Mouse (Mus musculus): ENCODE data around the gene Nt5c3. TPM values are rescaled to one million over a fixed set of nuclear protein-coding genes. Genes with fewer than 3 reads are reported as not detected.

Nt5c3 gene
- polyA plus RNA-seq, 1 experiment from 2014 or later, result 75.4 TPM

- 91% methylated on average over 7 of the region's 7 CpGs for WGBS
- no peak for DNase-seq (ENCODE audit: low spot score)
Observed at GRCm38 (mm10) chr6:56919330-56920044, 4.2 kb downstream of the Nt5c3 start.

GRCm38 (mm10) chr6:56917578-56918368, 6.0 kb downstream of the Nt5c3 start:
- Histone ChIP-seq H3K4me3 (ENCODE audit: low read depth, low read length) (no peak overlapping the region), H3K9ac (ENCODE audit: low read length) (no peak overlapping the region), H3K27me3 (ENCODE audit: control insufficient read depth, insufficient read depth, low read length) (no peaks in the 10 kb centered on the region), H3K4me2 (ENCODE audit: low read depth, low read length, severe bottlenecking) (no peak overlapping the region), H3K36me3 (ENCODE audit: control insufficient read depth, insufficient read depth, low read length) (no peaks in the 10 kb centered on the region; the same call in 1 of the 2 replicates), H3K27ac (ENCODE audit: low read depth, low read length) (no peak overlapping the region), H3K9me3 (ENCODE audit: control insufficient read depth, low read length) (no peaks in the 10 kb centered on the region), H3K4me1 (replicated peaks; ENCODE audit: control insufficient read depth, insufficient read depth, low read length) (no peaks in the 10 kb centered on the region)
- DNase-seq (ENCODE audit: low spot score), result no peak
- 80% methylated on average over 12 of the region's 12 CpGs for WGBS
- ATAC-seq (replicated peaks; ENCODE audit: low FRiP score), result no peak

More at GRCm38 (mm10) chr6:56919330-56920044, 4.2 kb downstream of the Nt5c3 start:
- no peak overlapping the region for H3K4me2 ChIP-seq (ENCODE audit: low read depth, low read length, severe bottlenecking)
- H3K9ac ChIP-seq (ENCODE audit: low read length), result no peak overlapping the region
- no peak for ATAC-seq (replicated peaks; ENCODE audit: low FRiP score)
- no peaks in the 10 kb centered on the region; the same call in 1 of the 2 replicates for H3K36me3 ChIP-seq (ENCODE audit: control insufficient read depth, insufficient read depth, low read length)
- no peak overlapping the region for H3K27ac ChIP-seq (ENCODE audit: low read depth, low read length)
- H3K4me1 ChIP-seq (replicated peaks; ENCODE audit: control insufficient read depth, insufficient read depth, low read length), result no peaks in the 10 kb centered on the region
- H3K27me3 ChIP-seq (ENCODE audit: control insufficient read depth, insufficient read depth, low read length), result no peaks in the 10 kb centered on the region
- H3K4me3 ChIP-seq (ENCODE audit: low read depth, low read length), result no peak overlapping the region
- H3K9me3 ChIP-seq (ENCODE audit: control insufficient read depth, low read length), result no peaks in the 10 kb centered on the region

- H3K4me1 ChIP-seq (replicated peaks; ENCODE audit: control insufficient read depth, insufficient read depth, low read length), result no peaks in the 10 kb centered on the region
- ATAC-seq (replicated peaks; ENCODE audit: low FRiP score) (no peak), DNase-seq (ENCODE audit: low spot score) (no peak)
- no peaks in the 10 kb centered on the region; the same call in 1 of the 2 replicates for H3K36me3 ChIP-seq (ENCODE audit: control insufficient read depth, insufficient read depth, low read length)
- H3K27ac ChIP-seq (ENCODE audit: low read depth, low read length), result no peak overlapping the region
- H3K4me2 ChIP-seq (ENCODE audit: low read depth, low read length, severe bottlenecking), result no peak overlapping the region
- H3K27me3 ChIP-seq (ENCODE audit: control insufficient read depth, insufficient read depth, low read length), result no peaks in the 10 kb centered on the region
- H3K9me3 ChIP-seq (ENCODE audit: control insufficient read depth, low read length), result no peaks in the 10 kb centered on the region
- 84% methylated on average over 2 of the region's 2 CpGs for WGBS
- H3K4me3 ChIP-seq (ENCODE audit: low read depth, low read length), result no peak overlapping the region
- no peak overlapping the region for H3K9ac ChIP-seq (ENCODE audit: low read length)
Observed at GRCm38 (mm10) chr6:56916279-56916678, 7.5 kb downstream of the Nt5c3 start.

DNA sequence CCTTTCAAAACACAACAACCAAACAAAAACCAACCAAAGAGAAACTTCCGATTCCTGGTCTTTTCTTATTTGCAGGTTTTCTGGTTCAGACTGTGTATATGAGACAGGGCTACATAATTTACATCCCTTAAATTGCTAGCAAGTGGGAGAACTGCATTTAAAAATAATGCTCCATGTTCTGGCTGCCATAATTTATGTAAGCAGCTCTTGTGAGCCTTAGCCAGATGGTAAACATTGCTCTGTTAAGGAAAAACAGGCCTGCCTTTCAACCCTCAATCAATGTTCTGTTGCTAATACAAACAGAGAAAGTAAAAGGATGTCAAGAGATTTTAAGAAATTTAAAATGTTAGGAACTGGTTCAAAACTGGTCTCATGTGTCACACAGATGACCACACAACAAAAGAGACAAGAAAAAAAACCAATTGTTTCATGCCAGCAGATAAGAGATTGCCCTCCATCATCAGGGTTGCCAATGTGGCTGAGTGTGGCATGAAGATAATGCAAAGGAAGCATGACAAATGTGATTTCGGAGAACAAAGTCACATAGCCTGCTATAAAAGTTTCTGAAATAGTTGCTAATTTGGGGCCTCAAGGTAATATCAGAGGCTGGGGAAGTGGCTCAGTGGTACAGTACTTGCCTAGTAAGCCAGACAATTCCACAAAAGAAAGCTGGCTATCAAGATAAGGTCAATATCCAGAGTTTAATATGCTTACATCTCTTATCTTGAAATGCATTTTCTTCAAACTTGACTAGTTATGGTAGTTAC, 10.5 kb downstream of the Nt5c3 start:
- ATAC-seq (replicated peaks; ENCODE audit: low FRiP score) (no peak), DNase-seq (ENCODE audit: low spot score) (no peak)
- Histone ChIP-seq H3K4me1 (replicated peaks; ENCODE audit: control insufficient read depth, insufficient read depth, low read length) (no peaks in the 10 kb centered on the region), H3K36me3 (ENCODE audit: control insufficient read depth, insufficient read depth, low read length) (no peaks in the 10 kb centered on the region; the same call in 1 of the 2 replicates), H3K4me2 (ENCODE audit: low read depth, low read length, severe bottlenecking) (no peak overlapping the region), H3K27me3 (ENCODE audit: control insufficient read depth, insufficient read depth, low read length) (no peaks in the 10 kb centered on the region), H3K27ac (ENCODE audit: low read depth, low read length) (no peak overlapping the region), H3K9ac (ENCODE audit: low read length) (no peak overlapping the region), H3K9me3 (ENCODE audit: control insufficient read depth, low read length) (no peaks in the 10 kb centered on the region), H3K4me3 (ENCODE audit: low read depth, low read length) (no peak overlapping the region)
- WGBS, result 94% methylated on average over 2 of the region's 2 CpGs

- no peaks in the 10 kb centered on the region; the same call in 1 of the 2 replicates for H3K36me3 ChIP-seq (ENCODE audit: control insufficient read depth, insufficient read depth, low read length)
- H3K4me3 ChIP-seq (ENCODE audit: low read depth, low read length), result no peak overlapping the region
- 74% methylated on average over 2 of the region's 2 CpGs for WGBS
- H3K4me2 ChIP-seq (ENCODE audit: low read depth, low read length, severe bottlenecking), result no peak overlapping the region
- no peak overlapping the region for H3K27ac ChIP-seq (ENCODE audit: low read depth, low read length)
- DNase-seq (ENCODE audit: low spot score) (no peak), ATAC-seq (replicated peaks; ENCODE audit: low FRiP score) (no peak)
- H3K27me3 ChIP-seq (ENCODE audit: control insufficient read depth, insufficient read depth, low read length), result no peaks in the 10 kb centered on the region
- no peaks in the 10 kb centered on the region for H3K9me3 ChIP-seq (ENCODE audit: control insufficient read depth, low read length)
- H3K9ac ChIP-seq (ENCODE audit: low read length), result no peak overlapping the region
- no peaks in the 10 kb centered on the region for H3K4me1 ChIP-seq (replicated peaks; ENCODE audit: control insufficient read depth, insufficient read depth, low read length)
Observed at GRCm38 (mm10) chr6:56910910-56911309, 12.8 kb downstream of the Nt5c3 start.

- WGBS, result 8% methylated on average over 4 of the region's 4 CpGs
- ATAC-seq (replicated peaks; ENCODE audit: low FRiP score) (no peak), DNase-seq (ENCODE audit: low spot score) (no peak)
- H3K4me1 ChIP-seq (replicated peaks; ENCODE audit: control insufficient read depth, insufficient read depth, low read length), result no peaks in the 10 kb centered on the region
- no peaks in the 10 kb centered on the region for H3K9me3 ChIP-seq (ENCODE audit: control insufficient read depth, low read length)
- no peak overlapping the region for H3K4me2 ChIP-seq (ENCODE audit: low read depth, low read length, severe bottlenecking)
- no peaks in the 10 kb centered on the region for H3K36me3 ChIP-seq (ENCODE audit: control insufficient read depth, insufficient read depth, low read length)
- no peaks in the 10 kb centered on the region for H3K27me3 ChIP-seq (ENCODE audit: control insufficient read depth, insufficient read depth, low read length)
- H3K4me3 ChIP-seq (ENCODE audit: low read depth, low read length), result no peak overlapping the region
- no peak overlapping the region for H3K9ac ChIP-seq (ENCODE audit: low read length)
- no peak overlapping the region for H3K27ac ChIP-seq (ENCODE audit: low read depth, low read length)
Observed at GRCm38 (mm10) chr6:56908912-56909311, 14.8 kb downstream of the Nt5c3 start.

GRCm38 (mm10) chr6:56908397-56908796, 15.3 kb downstream of the Nt5c3 start:
- WGBS, result 93% methylated on average over 2 of the region's 2 CpGs
- no peak for ATAC-seq (replicated peaks; ENCODE audit: low FRiP score)
- Histone ChIP-seq H3K9ac (ENCODE audit: low read length) (no peak overlapping the region), H3K36me3 (ENCODE audit: control insufficient read depth, insufficient read depth, low read length) (no peaks in the 10 kb centered on the region), H3K27ac (ENCODE audit: low read depth, low read length) (no peak overlapping the region), H3K4me2 (ENCODE audit: low read depth, low read length, severe bottlenecking) (no peak overlapping the region), H3K9me3 (ENCODE audit: control insufficient read depth, low read length) (no peaks in the 10 kb centered on the region), H3K27me3 (ENCODE audit: control insufficient read depth, insufficient read depth, low read length) (no peaks in the 10 kb centered on the region), H3K4me1 (replicated peaks; ENCODE audit: control insufficient read depth, insufficient read depth, low read length) (no peaks in the 10 kb centered on the region), H3K4me3 (ENCODE audit: low read depth, low read length) (no peak overlapping the region)
- DNase-seq (ENCODE audit: low spot score), result no peak

DNA sequence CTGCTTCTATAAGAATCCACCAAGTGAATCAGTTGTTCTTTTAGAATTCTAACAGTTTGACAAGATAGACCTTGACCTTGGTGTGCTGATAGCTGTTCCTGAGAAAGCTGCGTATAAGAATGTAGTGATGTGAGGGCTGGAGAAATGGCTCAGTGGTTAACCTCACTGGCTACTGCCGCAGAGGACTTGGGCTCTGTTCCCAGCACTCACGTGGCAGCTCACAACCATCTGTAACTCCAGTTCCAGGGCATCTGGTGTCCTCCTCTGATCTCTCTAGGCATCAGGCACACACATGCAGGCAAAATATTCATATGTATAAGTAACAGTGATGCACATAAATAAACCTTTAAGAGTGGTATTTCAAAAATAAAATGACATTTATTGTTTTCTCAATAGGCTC, 15.8 kb downstream of the Nt5c3 start:
- H3K36me3 ChIP-seq (ENCODE audit: control insufficient read depth, insufficient read depth, low read length), result no peaks in the 10 kb centered on the region
- H3K27me3 ChIP-seq (ENCODE audit: control insufficient read depth, insufficient read depth, low read length), result no peaks in the 10 kb centered on the region
- no peak overlapping the region for H3K4me3 ChIP-seq (ENCODE audit: low read depth, low read length)
- DNase-seq (ENCODE audit: low spot score), result no peak
- no peak overlapping the region for H3K27ac ChIP-seq (ENCODE audit: low read depth, low read length)
- ATAC-seq (replicated peaks; ENCODE audit: low FRiP score), result no peak
- 96% methylated on average over 3 of the region's 3 CpGs for WGBS
- H3K4me2 ChIP-seq (ENCODE audit: low read depth, low read length, severe bottlenecking), result no peak overlapping the region
- H3K9me3 ChIP-seq (ENCODE audit: control insufficient read depth, low read length), result no peaks in the 10 kb centered on the region
- no peak overlapping the region for H3K9ac ChIP-seq (ENCODE audit: low read length)
- H3K4me1 ChIP-seq (replicated peaks; ENCODE audit: control insufficient read depth, insufficient read depth, low read length), result no peaks in the 10 kb centered on the region

All from forebrain, embryonic 11.5 days (tissue).